Mouse (Mus musculus) lung, postnatal 10 days (tissue): ENCODE measurements around the gene Saa4.
"Not testable (repeated sequence)": the region's sequence is repeated elsewhere in the genome, so short reads cannot be mapped to it uniquely, and the experiment has no call there.

Source experiments
- DNase-seq: peaks from one replicate; pipeline ENCODE4 v3.0.0; 2021

Saa4 gene

DNA sequence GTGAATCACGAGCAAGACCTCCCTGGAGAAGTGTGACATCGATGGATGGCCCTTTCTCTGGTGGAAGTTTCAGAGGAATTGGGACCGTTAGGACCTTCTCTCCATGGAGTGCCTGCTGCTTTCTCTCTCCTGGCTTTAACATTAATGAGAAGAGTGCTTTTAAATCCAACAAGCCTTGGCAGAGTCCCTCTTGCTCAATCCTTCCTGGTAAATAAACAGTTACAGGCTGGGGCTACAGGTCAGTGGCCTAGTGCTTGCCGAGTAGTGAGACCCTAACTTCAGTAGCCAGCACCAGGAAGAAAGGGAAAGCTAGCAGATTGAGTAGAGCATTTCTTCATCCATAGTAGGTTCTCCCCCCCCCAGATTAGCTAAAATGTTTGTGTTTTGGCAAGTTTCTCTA is at the start of gene Saa4:
TSS of gene Saa4 (minus strand) at position 146 of the 400 bp plus-strand sequence.
- DNase-seq = no peak

DNA sequence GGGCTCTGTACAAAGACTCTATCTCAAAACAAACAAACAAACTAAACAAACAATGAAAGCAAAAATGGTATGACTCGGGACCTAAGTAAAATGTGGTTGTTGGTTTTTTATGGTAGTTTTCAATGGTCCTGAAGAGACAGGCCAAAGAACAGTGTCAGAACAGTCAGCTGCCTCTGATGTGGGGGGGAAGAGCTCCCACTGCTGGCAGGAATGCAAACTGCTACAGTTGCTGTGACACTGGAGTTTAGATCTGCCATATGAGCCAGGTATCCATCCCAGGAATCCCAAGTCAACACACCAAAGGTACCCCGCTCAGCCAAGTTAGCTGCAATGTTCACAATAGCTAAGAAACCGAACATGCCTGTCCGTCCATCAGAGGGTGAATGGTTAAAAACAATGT is 38.3 kb upstream of the Saa4 start:
- DNase-seq = peak; percentile 66

DNA sequence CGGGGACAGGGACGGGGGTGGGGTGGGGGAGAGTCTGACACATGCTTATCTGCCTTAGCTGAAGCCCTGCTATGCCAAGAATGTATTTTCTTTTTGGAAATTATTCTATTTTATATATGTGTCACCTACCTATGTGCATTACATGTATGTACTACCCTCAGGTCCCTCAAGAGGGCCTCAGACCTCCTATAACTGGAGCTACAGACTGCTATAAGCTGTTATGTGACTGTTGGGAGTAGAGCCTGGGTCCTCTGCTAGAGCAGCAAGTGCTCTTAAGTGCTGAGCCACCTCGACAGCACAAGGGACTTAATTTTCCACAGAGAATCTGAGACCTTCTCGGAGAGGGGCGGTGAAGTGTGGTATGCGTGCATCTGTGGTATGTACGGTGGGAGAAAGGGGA is 36.0 kb upstream of the Saa4 start:
- DNase-seq = no peak

DNA sequence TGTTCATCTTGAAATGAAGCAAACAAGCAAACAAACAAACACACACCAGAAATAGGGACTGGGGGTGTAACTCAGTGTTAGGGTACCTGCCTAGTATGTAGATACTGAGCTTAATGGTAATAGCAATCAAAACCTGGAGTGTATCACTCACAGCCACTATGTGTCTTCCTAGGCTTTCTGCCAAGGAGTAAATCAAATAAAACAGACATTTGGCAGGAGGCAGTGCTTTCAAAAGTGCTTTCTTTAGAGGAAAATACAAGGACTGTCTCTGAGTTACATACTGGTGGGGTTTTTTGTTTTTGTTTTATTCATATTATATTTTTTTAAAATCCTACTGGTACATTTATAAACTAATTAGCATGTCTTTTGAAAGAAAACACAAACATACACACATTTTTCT is 35.0 kb upstream of the Saa4 start:
- DNase-seq = peak; percentile 29

DNA sequence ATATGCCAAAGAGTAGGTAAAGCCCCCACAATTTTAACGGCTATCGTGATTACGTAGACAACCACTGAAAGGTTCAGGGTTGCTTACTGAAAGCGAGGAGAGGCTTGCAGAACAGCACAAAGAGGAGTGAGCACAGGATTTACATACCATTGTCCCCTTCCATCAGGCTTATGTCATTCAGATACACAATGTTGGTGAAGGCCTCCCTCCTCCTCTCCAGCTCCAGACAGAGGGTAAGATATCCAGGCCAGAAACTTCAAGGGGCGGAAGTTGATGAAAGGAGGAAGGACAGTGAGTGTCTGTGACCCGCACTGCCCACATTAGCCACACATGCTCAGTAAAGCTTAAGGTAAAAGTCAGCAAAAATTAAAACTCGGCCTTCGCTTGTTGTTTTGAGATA is 32.3 kb upstream of the Saa4 start:
- DNase-seq = no peak

DNA sequence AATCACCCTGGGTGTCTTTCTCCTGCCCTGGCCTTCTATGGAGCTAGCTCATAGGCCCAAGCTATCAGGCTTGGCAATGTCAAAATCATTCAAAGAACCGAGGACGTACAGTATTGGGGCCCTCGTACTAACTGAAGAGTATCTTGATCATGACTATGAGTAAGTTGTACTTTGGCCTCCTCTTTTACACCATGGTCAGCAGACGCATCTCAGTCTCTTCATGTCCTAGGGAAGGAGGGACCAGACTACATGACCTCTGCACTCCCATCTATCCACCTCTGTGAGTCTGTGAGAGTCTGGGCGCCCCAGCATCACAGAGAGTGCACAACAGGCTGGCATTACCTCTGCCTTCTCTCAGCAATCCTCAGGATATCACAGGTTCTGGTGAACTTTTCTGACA is 30.2 kb upstream of the Saa4 start:
- DNase-seq = no peak

DNA sequence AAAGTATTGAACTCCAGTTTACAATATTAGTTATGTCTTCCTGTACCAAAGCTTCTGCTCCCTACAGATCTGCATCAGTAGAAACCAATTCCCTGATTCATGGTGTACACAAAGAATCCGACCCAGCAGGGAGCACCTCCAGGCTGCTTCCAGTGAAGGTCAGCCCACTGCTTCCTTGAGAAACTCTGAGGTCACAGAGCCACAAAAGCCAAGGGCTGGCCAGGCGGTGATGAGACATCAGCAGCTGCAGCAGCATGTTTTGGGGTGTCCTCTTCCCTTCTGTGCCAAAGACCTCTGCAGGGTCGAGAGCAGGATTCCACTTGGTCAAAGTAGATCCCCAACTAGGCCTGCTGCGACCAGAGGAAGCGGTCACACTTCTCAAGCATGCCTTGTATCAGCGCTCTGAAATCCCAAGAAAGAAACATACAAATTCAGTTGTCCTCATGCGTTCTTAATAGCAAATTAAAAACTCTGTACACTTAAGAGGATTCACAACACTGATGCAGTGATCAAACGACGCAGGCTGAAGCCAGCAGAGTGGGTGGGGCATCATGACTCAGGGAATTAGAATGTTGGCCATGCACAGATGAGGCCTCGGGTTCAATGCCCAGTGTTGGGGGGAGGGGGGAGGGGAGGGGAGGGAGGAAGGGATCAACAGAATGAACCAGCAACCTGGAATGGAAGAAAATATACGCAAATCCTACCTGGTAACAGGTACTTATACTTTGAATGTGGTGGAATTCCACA is 28.8 kb upstream of the Saa4 start:
- DNase-seq = no peak

DNA sequence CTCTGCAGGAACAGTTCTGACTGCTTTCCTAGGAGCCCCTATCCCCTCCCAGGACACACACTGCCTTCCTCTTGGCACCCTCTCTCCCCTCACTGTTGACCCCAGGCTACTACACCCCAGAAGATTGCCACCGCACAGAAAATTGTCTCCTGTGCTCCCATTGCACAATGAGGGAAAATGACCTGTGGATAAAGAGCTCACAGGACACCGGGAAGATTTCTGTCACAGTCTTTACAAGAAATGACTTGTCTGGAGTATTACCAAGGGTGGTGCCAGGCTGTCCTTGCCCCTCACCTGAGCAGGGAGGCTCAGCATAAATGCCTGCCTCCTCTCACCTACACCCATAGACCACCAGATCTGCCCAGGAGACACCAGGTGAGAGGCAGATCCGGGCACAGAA is 19.1 kb upstream of the Saa4 start, which contains the start of gene Saa2:
TSS of gene Saa2 (plus strand) at position 301 of the 400 bp plus-strand sequence.
- no peak for DNase-seq

DNA sequence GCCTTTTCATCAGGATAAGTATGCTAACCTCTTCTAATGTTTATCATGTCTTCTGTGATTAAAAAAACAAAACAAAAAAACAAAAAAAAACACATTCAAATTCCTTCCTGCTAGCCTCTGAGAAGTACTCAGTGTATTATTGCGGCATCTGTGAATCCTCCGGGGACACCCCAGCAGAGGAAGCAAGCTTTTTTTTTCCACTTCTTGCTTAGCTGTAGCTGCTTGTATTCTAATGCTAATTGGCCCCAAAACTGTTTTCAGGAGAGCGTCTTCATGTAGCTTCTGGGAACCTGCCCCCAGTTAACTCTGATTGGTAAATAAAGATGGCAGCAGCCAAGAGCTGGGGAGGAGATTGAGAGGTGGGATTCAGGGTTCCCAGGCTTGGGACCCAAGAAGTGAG is 16.1 kb upstream of the Saa4 start:
- peak; percentile 11 for DNase-seq

DNA sequence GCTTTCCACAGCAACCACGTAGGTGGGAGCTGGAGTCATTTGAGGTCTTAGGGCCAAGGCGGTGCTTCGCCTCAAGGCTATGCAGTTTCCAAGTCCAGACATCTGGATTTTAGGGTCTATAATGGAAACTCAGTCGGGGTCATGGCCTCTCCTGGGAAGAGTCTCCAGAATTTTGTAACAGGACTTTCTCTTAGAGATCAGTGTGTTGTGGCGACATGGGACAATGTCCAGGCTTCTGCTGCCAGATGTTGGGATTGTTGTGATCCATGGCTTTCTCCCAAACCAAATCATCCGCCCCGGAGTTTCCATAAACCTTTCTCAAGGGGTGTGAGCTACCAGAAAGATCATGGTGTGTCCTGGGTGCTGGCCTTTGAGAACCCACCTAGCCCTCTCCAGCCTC is 14.0 kb upstream of the Saa4 start:
- DNase-seq = peak; percentile 46

DNA sequence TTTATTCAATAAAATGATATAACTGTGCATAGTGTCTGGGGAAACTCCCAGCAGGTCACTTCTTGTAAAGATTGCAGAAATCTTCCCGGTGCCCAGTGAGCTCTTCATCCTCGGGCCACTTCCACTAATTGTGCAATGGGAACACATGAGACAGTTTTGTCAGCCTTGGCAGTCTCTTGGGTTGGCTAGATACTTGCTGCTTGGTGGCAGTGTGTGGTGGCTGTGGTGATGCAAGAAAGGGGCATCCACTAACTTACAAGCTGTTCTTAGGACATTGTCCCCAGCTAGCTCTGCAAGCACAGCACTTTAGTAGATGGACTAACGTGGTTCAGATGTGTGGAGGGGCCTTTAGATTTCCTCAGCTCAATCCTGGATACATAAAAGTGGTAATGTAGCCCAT is 13.4 kb upstream of the Saa4 start:
- DNase-seq = peak; percentile 14

DNA sequence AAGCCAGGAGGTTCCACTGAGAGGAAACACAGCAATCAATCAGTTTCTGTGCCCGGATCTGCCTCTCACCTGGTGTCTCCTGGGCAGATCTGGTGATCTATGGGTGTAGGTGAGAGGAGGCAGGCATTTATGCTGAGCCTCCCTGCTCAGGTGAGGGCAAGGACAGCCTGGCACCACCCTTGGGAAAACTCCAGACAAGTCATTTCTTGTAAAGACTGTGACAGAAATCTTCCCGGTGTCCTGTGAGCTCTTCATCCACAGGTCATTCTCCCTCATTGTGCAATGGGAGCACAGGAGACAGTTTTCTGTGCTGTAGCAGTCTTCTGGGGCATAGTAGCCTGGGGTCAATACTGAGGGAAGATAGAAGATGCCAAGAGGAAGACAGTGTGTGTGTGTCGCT is 10.5 kb upstream of the Saa4 start, which contains the start of gene Saa1:
TSS of gene Saa1 (minus strand) at position 101 of the 400 bp plus-strand sequence.
- DNase-seq = not testable (repeated sequence)

DNA sequence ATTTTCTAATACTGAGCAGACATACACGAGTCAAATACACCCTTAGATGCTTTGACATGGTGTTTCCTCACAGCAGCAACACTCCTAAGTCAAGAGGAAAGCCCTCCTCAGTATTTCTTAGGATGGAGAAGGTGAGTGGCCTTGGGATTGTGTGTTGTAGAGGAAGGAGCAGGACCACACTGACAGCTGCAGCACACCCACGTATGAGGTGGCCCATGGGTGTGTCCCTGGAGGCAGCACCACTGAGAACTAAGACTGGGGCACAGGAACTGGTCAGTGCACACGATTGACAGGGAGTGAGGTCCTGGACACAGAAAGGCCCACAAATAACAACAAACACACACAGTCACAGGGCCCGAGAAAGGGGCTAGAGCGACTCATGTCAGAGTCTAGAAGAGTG is 7.6 kb upstream of the Saa4 start:
- not testable (repeated sequence) for DNase-seq

DNA sequence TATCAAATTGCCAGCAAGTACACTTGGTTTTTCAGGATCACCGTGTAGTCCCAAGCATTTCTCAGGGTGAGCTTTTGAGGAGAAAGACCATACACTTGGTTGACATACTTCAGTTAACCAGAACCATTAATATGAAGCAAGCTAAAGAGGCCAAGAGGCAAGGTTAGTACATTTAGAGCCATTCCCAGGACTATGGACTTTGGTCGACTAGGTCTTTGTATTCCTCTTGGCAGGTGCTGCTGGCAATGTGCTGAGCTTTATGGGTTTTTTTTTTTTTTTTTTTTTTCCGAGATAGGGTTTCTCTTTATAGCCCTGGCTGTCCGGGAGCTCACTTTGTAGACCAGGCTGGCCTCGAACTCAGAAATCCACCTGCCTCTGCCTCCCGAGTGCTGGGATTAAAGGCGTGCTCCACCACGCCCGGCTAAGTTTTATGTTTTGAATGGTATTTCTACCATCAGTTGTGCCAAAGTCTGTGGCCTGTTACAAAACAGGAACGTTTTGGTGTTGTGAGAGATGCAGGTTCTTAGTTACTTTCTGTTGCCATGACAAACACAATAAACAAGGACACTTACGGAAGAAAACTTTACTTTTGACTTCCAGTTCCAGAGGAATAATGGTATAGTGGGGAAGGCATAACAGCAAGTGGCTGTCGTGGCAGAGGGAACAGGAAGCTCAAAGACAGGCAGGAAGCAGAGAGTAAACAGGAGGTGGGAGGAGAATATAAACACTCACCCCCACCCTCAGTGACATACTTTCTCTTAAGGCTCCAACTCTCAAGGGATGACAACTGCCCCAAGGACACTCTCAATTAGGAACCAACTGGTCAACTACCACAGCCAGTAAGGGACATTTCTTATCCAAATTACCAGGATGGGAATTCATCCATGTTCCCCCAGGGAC is 6.4 kb upstream of the Saa4 start:
- peak; percentile 60 for DNase-seq

DNA sequence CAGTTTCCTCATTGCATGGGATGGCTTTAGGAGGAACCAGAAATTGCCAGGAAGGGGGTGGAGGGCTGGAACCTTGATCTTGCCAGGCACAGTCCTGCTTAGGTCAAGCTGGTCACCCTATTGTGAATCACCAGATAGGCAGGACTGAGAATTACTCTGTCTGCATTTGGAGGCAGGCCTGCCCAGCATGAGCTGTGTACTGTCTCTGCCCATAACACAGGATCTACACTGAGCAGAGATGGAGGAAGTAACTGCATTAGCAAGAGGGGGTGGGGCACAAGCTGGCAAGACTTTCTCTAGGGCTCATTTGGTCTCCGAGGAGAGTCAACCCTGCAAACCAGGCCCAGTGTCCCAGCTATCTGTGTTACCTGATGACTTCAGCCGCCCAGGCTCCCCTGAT is 2.6 kb upstream of the Saa4 start:
- no peak for DNase-seq

DNA sequence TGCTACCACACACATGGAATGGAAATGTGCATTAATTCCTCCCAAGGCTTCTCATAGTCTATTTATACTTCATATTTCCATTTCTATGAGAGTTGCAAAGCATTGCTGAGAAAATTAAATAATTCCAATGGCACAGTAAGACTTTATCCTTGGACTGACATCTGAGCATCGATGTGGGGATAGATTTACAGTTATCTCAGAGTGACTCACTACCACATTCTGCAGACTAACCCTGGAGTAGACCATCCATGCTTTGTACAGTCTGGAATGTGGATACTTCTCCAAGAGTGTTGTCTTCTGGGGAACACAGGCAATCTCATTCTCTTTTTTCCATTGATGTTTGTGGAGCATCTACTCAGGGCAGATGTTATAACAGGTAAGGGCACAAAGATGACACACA is 4.8 kb downstream of the Saa4 start:
- no peak for DNase-seq

DNA sequence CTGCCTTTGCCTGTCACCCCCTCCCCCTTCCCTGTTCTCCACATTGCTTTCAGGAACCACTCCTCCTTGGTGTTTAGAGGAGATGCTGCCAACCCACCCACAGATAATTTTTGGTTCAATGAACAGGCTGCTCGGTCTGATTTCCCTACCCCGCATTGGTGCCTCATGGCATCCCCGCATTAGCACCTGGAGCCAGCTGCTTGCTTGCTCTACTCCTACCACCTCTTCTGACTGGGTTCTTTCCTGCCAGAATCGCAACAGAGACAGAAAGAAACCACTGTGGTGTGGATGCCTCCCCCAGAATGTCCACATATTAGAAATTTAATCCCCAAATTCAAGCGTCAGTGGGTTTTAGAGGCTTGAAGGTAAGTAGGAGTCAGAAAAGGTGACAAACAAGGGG is 8.0 kb downstream of the Saa4 start:
- DNase-seq = no peak

DNA sequence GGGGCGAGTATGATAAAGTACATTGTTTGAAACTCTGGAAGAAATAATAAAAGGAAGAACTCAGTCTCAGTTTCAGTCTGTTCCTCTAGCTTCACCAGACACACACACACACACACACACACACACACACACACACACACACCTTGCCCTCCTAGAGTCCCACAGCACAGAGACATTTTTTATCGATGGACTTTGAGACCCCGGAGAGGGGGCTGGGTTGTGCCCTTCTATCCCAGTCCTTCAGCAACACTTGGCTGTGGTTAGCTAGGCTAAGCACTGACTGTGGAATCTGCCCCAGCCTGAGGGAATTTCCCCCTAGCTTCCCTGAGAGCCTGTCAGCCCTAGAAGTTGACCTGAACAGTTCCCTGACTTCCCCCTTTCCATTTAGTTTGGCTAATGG is 8.6 kb downstream of the Saa4 start:
- DNase-seq = no peak

DNA sequence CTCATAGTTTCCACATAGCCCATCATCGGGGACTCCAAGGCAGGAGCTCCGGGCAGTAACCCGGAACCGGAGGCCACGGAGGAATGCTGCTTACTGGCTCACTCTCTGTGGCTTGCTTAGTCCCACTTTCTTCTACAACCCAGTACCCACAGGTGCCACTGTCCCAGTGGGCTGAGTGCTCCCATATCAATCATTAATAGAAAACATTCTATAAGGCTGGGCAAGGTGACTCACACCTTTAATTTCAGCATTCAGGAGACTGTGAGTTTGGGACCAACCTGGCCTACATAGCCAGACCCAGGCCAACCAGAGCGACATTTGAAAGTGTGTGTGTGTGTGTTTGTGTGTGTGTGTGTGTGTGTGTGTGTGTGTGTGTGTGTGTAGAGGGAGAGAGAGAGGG is 9.0 kb downstream of the Saa4 start:
- DNase-seq = no peak

DNA sequence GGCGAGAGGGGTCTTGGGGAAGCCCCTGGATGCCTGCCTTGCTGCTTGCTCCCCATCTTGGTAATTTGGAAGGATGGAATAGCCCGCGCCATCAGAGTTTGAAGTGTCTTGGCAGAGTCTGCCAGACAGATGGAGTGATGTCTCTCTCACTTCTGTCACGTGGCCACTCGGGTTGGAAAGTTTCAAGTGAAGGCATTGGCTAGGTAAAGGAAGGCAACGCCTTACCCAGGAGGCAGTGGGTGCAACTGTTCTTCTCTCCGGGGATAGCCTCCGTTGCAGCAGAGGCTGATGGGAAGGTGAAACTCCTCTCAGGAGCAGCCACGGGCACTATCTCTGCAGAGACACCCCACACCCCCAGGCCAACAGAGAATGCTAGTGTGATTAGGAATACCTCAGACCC is 11.9 kb downstream of the Saa4 start:
- DNase-seq = peak; percentile 22

DNA sequence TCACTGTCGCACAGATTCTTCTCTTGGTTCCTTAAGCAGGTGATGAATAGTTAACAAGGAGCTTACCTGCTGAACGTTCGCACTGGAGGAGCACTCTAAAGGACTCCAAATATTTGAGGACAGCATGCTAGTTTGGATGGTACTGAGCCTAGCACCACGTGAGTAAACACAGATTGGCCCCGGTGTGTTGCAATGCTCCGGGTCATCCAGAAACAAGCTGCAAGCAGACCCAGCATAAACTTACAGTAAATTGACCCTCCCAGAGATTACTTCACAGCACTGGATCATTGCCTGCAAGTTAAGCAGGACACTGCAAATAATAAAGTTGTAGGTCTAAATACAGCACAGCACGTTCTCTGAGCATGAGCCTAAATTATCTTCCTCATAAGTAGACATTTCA is 12.9 kb downstream of the Saa4 start:
- peak; percentile 86 for DNase-seq

DNA sequence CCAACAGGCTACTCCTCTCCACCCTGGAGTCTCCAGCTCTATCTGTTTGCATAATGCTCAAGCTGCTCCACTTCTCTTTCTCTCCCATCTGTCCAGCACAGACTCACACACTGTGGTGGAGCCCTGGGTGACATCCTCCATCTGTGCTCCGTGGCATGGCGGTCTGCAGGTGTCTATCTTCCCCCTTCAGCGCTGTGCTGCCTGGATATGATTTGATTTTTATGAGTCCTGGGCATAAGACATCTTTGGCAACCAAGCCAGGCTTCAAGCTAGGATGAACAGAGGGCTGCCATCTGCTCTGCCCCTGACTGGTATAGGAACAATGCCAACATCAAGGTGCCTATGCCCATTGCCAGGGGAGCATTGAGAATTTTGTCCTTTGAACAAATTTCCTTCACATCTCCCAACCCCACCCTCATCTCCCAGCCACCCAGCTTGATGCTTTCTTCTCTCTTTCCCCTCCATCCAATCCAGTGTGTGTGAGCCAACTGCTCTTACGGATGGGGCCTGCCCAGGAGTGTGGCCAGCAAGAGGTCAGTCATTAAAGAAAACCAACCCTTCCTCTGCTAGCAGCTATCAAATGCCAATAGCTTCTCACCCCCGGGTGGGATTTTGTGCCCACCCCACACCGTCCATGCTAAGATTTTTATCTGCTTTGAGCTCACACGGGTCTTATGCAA is 13.7 kb downstream of the Saa4 start:
- DNase-seq = no peak

DNA sequence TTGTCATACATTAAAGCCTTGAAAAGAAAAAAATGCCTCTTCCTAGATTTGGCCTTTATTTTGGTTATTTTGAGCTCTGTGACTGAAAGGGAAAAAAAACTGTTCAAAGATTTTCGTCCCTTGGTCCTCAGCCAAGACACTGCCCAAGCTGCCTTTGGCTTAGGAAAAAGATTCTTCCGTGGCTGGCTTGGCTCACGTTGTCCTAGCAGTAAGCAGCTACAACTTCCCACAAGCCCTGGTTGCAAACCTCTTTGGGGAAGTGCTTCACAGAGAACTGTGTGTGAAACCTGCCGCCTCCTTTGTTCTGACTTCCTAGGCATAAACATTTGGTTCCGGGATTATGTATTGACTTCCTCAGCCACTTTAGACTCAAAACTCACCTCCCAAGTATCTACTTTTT is 15.5 kb downstream of the Saa4 start:
- peak; percentile 80 for DNase-seq

DNA sequence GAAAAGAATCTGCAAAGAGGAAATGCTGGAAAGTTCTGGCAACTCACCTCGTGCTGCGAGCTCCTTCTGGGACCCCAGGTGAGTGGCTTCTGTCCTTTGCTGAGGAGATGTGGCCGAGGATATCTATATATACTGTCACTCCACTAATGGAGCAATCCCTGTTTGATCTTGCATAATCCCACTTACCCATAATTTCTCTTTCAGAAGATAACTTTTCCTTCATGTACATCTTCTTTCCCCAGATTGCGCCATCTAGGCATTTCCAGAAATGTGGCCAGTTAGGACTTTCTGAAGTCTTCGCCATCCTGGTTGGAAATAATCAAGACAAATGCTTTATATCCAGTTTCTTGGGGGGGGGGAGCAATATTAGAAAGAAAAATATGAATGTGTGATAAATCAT is 16.8 kb downstream of the Saa4 start, which contains the start of gene Saa3:
TSS of gene Saa3 (minus strand) at position 101 of the 400 bp plus-strand sequence.
- DNase-seq = no peak
